Mouse (Mus musculus): ENCODE results near the gene Ednrb. TPM values are rescaled to one million over a fixed set of nuclear protein-coding genes. Genes with fewer than 3 reads are reported as not detected.

Gene Ednrb
- total and polyA plus RNA-seq, 2 experiments from 2014 or later = 61.8 to 63.6 TPM

GRCm38 (mm10) chr14:103844944-103845343 is 742 bp upstream of the Ednrb start:
- H3K4me2 ChIP-seq (ENCODE audit: low read depth, low read length) = no peak overlapping the region
- no peaks in the 10 kb centered on the region for H3K9me3 ChIP-seq (replicated peaks; ENCODE audit: control insufficient read depth, low read length)
- TF ChIP-seq CTCF (IDR thresholded peaks at IDR 0.05; ENCODE audit: low read depth) = no peak
- no peak for TF ChIP-seq EP300 (IDR thresholded peaks at IDR 0.05; ENCODE audit: low read depth)
- no peaks in the 10 kb centered on the region for H3K4me1 ChIP-seq (ENCODE audit: control insufficient read depth, insufficient read depth)
- H3K9ac ChIP-seq (replicated peaks; ENCODE audit: low read depth, low read length) = no peak overlapping the region
- H3K27ac ChIP-seq (ENCODE audit: low read depth) = 0 out of 2 replicates have a peak overlapping the region, but pooled peaks have one; percentile 68
- no peak for ATAC-seq (ENCODE audit: insufficient read depth, low read depth)
- 70% methylated on average over 7 of the region's 7 CpGs for WGBS
- H3K4me3 ChIP-seq (ENCODE audit: low read depth, low read length) = no peak overlapping the region
- DNase-seq (ENCODE audit: low spot score) = no peak
- no peaks in the 10 kb centered on the region for H3K27me3 ChIP-seq (ENCODE audit: control insufficient read depth, insufficient read depth, low read length)
- no peaks in the 10 kb centered on the region for H3K36me3 ChIP-seq (replicated peaks; ENCODE audit: control insufficient read depth, insufficient read depth, low read length)

- no peaks in the 10 kb centered on the region for H3K9me3 ChIP-seq (replicated peaks; ENCODE audit: control insufficient read depth, low read length)
- no peaks in the 10 kb centered on the region for H3K4me1 ChIP-seq (ENCODE audit: control insufficient read depth, insufficient read depth)
- TF ChIP-seq EP300 (IDR thresholded peaks at IDR 0.05; ENCODE audit: low read depth) (no peak), CTCF (IDR thresholded peaks at IDR 0.05; ENCODE audit: low read depth) (no peak)
- no peaks in the 10 kb centered on the region for H3K36me3 ChIP-seq (replicated peaks; ENCODE audit: control insufficient read depth, insufficient read depth, low read length)
- ATAC-seq (ENCODE audit: insufficient read depth, low read depth) = peak; percentile 44
- H3K27me3 ChIP-seq (ENCODE audit: control insufficient read depth, insufficient read depth, low read length) = no peaks in the 10 kb centered on the region
- peak overlapping the region; percentile 78 for H3K4me2 ChIP-seq (ENCODE audit: low read depth, low read length)
- DNase-seq (ENCODE audit: low spot score) = peak; percentile 41
- peak overlapping the region; percentile 56; the same call in 1 of the 2 replicates for H3K9ac ChIP-seq (replicated peaks; ENCODE audit: low read depth, low read length)
- peak overlapping the region; percentile 68 for H3K27ac ChIP-seq (ENCODE audit: low read depth)
- peak overlapping the region; percentile 53 for H3K4me3 ChIP-seq (ENCODE audit: low read depth, low read length)
- under 1% methylated on average over 30 of the region's 30 CpGs for WGBS
Measured at GRCm38 (mm10) chr14:103843371-103844001, 716 bp downstream of the Ednrb start.

- ATAC-seq (ENCODE audit: insufficient read depth, low read depth) (no peak), DNase-seq (ENCODE audit: low spot score) (no peak)
- no peaks in the 10 kb centered on the region for H3K9me3 ChIP-seq (replicated peaks; ENCODE audit: control insufficient read depth, low read length)
- peak overlapping the region; percentile 53 for H3K4me3 ChIP-seq (ENCODE audit: low read depth, low read length)
- no peaks in the 10 kb centered on the region for H3K36me3 ChIP-seq (replicated peaks; ENCODE audit: control insufficient read depth, insufficient read depth, low read length)
- WGBS = 7% methylated on average over 16 of the region's 16 CpGs
- no peaks in the 10 kb centered on the region for H3K4me1 ChIP-seq (ENCODE audit: control insufficient read depth, insufficient read depth)
- H3K27me3 ChIP-seq (ENCODE audit: control insufficient read depth, insufficient read depth, low read length) = no peaks in the 10 kb centered on the region
- H3K9ac ChIP-seq (replicated peaks; ENCODE audit: low read depth, low read length) = peak overlapping the region; percentile 56; the same call in 1 of the 2 replicates
- TF ChIP-seq CTCF (IDR thresholded peaks at IDR 0.05; ENCODE audit: low read depth) (no peak), EP300 (IDR thresholded peaks at IDR 0.05; ENCODE audit: low read depth) (no peak)
- H3K4me2 ChIP-seq (ENCODE audit: low read depth, low read length) = peak overlapping the region; percentile 78
- H3K27ac ChIP-seq (ENCODE audit: low read depth) = peak overlapping the region; percentile 68; the same call in 1 of the 2 replicates
Measured at GRCm38 (mm10) chr14:103842896-103843295, 1.3 kb downstream of the Ednrb start.

GRCm38 (mm10) chr14:103840436-103840835 is 3.8 kb downstream of the Ednrb start:
- TF ChIP-seq CTCF (IDR thresholded peaks at IDR 0.05; ENCODE audit: low read depth) (no peak), EP300 (IDR thresholded peaks at IDR 0.05; ENCODE audit: low read depth) (no peak)
- Histone ChIP-seq H3K9ac (replicated peaks; ENCODE audit: low read depth, low read length) (no peak overlapping the region), H3K27ac (ENCODE audit: low read depth) (no peak overlapping the region), H3K36me3 (replicated peaks; ENCODE audit: control insufficient read depth, insufficient read depth, low read length) (no peaks in the 10 kb centered on the region), H3K9me3 (replicated peaks; ENCODE audit: control insufficient read depth, low read length) (no peaks in the 10 kb centered on the region), H3K4me3 (ENCODE audit: low read depth, low read length) (no peak overlapping the region), H3K27me3 (ENCODE audit: control insufficient read depth, insufficient read depth, low read length) (no peaks in the 10 kb centered on the region), H3K4me1 (ENCODE audit: control insufficient read depth, insufficient read depth) (no peaks in the 10 kb centered on the region), H3K4me2 (ENCODE audit: low read depth, low read length) (peak overlapping the region; percentile 28; the same call in 1 of the 2 replicates)
- 67% methylated on average over 2 of the region's 2 CpGs for WGBS
- no peak for DNase-seq (ENCODE audit: low spot score)
- no peak for ATAC-seq (ENCODE audit: insufficient read depth, low read depth)

- Histone ChIP-seq H3K36me3 (replicated peaks; ENCODE audit: control insufficient read depth, insufficient read depth, low read length) (no peaks in the 10 kb centered on the region), H3K27me3 (ENCODE audit: control insufficient read depth, insufficient read depth, low read length) (no peaks in the 10 kb centered on the region), H3K4me1 (ENCODE audit: control insufficient read depth, insufficient read depth) (no peaks in the 10 kb centered on the region), H3K27ac (ENCODE audit: low read depth) (no peak overlapping the region), H3K9me3 (replicated peaks; ENCODE audit: control insufficient read depth, low read length) (no peaks in the 10 kb centered on the region), H3K4me3 (ENCODE audit: low read depth, low read length) (no peak overlapping the region), H3K9ac (replicated peaks; ENCODE audit: low read depth, low read length) (no peak overlapping the region), H3K4me2 (ENCODE audit: low read depth, low read length) (peak overlapping the region; percentile 13; the same call in 1 of the 2 replicates)
- no peak for ATAC-seq (ENCODE audit: insufficient read depth, low read depth)
- no peak for DNase-seq (ENCODE audit: low spot score)
- 66% methylated on average over 5 of the region's 5 CpGs for WGBS
- TF ChIP-seq CTCF (IDR thresholded peaks at IDR 0.05; ENCODE audit: low read depth) = no peak
- no peak for TF ChIP-seq EP300 (IDR thresholded peaks at IDR 0.05; ENCODE audit: low read depth)
Measured at GRCm38 (mm10) chr14:103838887-103839286, 5.3 kb downstream of the Ednrb start.

GRCm38 (mm10) chr14:103834589-103834988 is 9.6 kb downstream of the Ednrb start:
- DNase-seq (ENCODE audit: low spot score) (peak; percentile 34), ATAC-seq (ENCODE audit: insufficient read depth, low read depth) (peak; percentile 57)
- Histone ChIP-seq H3K4me3 (ENCODE audit: low read depth, low read length) (no peak overlapping the region), H3K9ac (replicated peaks; ENCODE audit: low read depth, low read length) (no peak overlapping the region), H3K27ac (ENCODE audit: low read depth) (no peak overlapping the region), H3K36me3 (replicated peaks; ENCODE audit: control insufficient read depth, insufficient read depth, low read length) (no peaks in the 10 kb centered on the region), H3K4me2 (ENCODE audit: low read depth, low read length) (no peak overlapping the region), H3K27me3 (ENCODE audit: control insufficient read depth, insufficient read depth, low read length) (no peaks in the 10 kb centered on the region), H3K9me3 (replicated peaks; ENCODE audit: control insufficient read depth, low read length) (no peaks in the 10 kb centered on the region), H3K4me1 (ENCODE audit: control insufficient read depth, insufficient read depth) (no peaks in the 10 kb centered on the region)
- 13% methylated on average over 7 of the region's 7 CpGs for WGBS
- TF ChIP-seq CTCF (IDR thresholded peaks at IDR 0.05; ENCODE audit: low read depth) = no peak
- TF ChIP-seq EP300 (IDR thresholded peaks at IDR 0.05; ENCODE audit: low read depth) = no peak

Data from heart, postnatal 0 days (tissue).